Mouse (Mus musculus) myocyte (in vitro differentiated cells): Measurements from ENCODE around the gene Slc24a3.

Experiments
- MYOG ChIP-seq, 3 experiments: IDR thresholded peaks; one replicate each; pipeline ENCODE4 v1.6.1; 2011; ENCODE audit warnings: control low read depth in 2 of 3, low read depth in 2 of 3, mild to moderate bottlenecking in 2 of 3; ENCODE audit not compliant: insufficient read length in 2 of 3, control insufficient read depth in 1 of 3, insufficient read depth in 1 of 3
- POLR2A ChIP-seq: IDR thresholded peaks from one replicate; pipeline ENCODE4 v1.6.1; 2011; ENCODE audit warnings: low read depth, mild to moderate bottlenecking, control low read depth, moderate library complexity; ENCODE audit not compliant: insufficient read length
- POLR2AphosphoS2 ChIP-seq: IDR thresholded peaks from one replicate; pipeline ENCODE4 v1.6.1; 2011; ENCODE audit warnings: low read depth, control low read depth; ENCODE audit not compliant: insufficient read length
- USF1 ChIP-seq: IDR thresholded peaks from one replicate; pipeline ENCODE4 v1.6.1; 2011; ENCODE audit warnings: low read depth, mild to moderate bottlenecking, control low read depth, moderate library complexity

- no peak for TF ChIP-seq USF1
- TF ChIP-seq POLR2A, result no peak
- TF ChIP-seq POLR2AphosphoS2, result no peak
- no peak for TF ChIP-seq MYOG (IDR thresholded peaks at IDR 0.05; ENCODE audit: control insufficient read depth in 1 of 3, insufficient read depth in 1 of 3, insufficient read length in 2 of 3, low read depth in 2 of 3)
Observed at GRCm38 (mm10) chr2:145217422-145217821, 49.9 kb downstream of the Slc24a3 start.
